5 mouse cellular contexts compared by ENCODE assay signal in genomic region chr2:176149725-176150124, GRCm38 (mm10). TPM values are rescaled to one million over a fixed set of nuclear protein-coding genes. Genes with fewer than 3 reads are reported as not detected.
"Had no signal": no experiment of that assay in that cellular context is flagged by ENCODE, and none has a peak within 500 bp of the region (broad histone marks: within the 10 kb centered on the region; RNA-seq: fewer than 3 reads in every experiment).

TSS of gene Gm2004 (minus strand) at chr2:176149825.

RNA-seq across cellular contexts. Expression of gene Gm2004, which starts in this region (rescaled TPM):
- total RNA-seq: monocyte, adult 5-6 weeks; neutrophil, adult 5-6 weeks had no signal
- polyA plus RNA-seq: spleen, adult 2 months; stomach, embryonic 15.5 days; thymus, adult 2 months had no signal
